Mouse (Mus musculus) heart, embryonic 11.5 days (tissue): ENCODE measurements around the gene Shroom3. TPM values are rescaled to one million over a fixed set of nuclear protein-coding genes. Genes with fewer than 3 reads are reported as not detected.

ENCODE experiments used
- ATAC-seq: fragments of 200-750 bp; cut with Nextera tagmentation; replicated peaks from 2 replicates; pipeline ENCODE4 v1.8.0; 2017; ENCODE audit warnings: moderate library complexity; ENCODE audit not compliant: insufficient number of reproducible peaks, low FRiP score, low TSS enrichment
- H3K27ac ChIP-seq: fragments of 300-500 bp; sonication (generic); 2 replicates; pipeline ENCODE4 v1.5.1; 2014; ENCODE audit warnings: mild to moderate bottlenecking, low read depth, low read length
- H3K27me3 ChIP-seq: fragments of 300-500 bp; sonication (generic); 2 replicates; pipeline ENCODE4 v1.6.1; 2014; ENCODE audit warnings: mild to moderate bottlenecking, low read length, mixed read lengths; ENCODE audit not compliant: control insufficient read depth, insufficient read depth
- H3K36me3 ChIP-seq: fragments of 300-500 bp; sonication (generic); 2 replicates; pipeline ENCODE4 v1.6.1; 2014; ENCODE audit warnings: mild to moderate bottlenecking, low read length, moderate library complexity, mixed read lengths; ENCODE audit not compliant: control insufficient read depth, insufficient read depth
- H3K4me1 ChIP-seq: fragments of 300-500 bp; sonication (generic); 2 replicates; pipeline ENCODE4 v1.6.1; 2014; ENCODE audit warnings: low read length; ENCODE audit not compliant: control insufficient read depth, insufficient read depth
- H3K4me2 ChIP-seq: fragments of 300-500 bp; sonication (generic); 2 replicates; pipeline ENCODE4 v1.6.1; 2014; ENCODE audit warnings: mild to moderate bottlenecking, moderate library complexity
- H3K4me3 ChIP-seq: fragments of 300-500 bp; sonication (generic); 2 replicates; pipeline ENCODE4 v1.5.1; 2014; ENCODE audit warnings: low read depth, low read length
- H3K9ac ChIP-seq: fragments of 300-500 bp; sonication (generic); 2 replicates; pipeline ENCODE4 v1.6.1; 2014; ENCODE audit warnings: mild to moderate bottlenecking, low read depth, low read length, moderate library complexity
- H3K9me3 ChIP-seq: fragments of 300-500 bp; sonication (generic); replicated peaks from 2 replicates; pipeline ENCODE4 v1.6.1; 2016; ENCODE audit warnings: low read length; ENCODE audit not compliant: control insufficient read depth
- WGBS: fragments of 180-500 bp; shearing (Covaris S2); extraction: QIAGEN DNeasy Blood & Tissue Kit; methylation state at CpG from one replicate; pipeline ENCODE4 v1.1.7; 2014; ENCODE audit not compliant: insufficient replicate concordance; 5-methylcytosine and 5-hydroxymethylcytosine counted together
- polyA plus RNA-seq: library from polyadenylated mRNA; unstranded; fragments of >200 nt; fragmentation: Nextera tagmentation; extraction: Ambion mirVana; gene quantifications from 2 replicates; pipeline ENCODE4 v1.2.1, GENCODE M21; 2014

Gene Shroom3
- polyA plus RNA-seq, 1 experiment from 2014 or later: 14.9 TPM

- no peak overlapping the region for H3K9ac ChIP-seq
- H3K27me3 ChIP-seq: no peaks in the 10 kb centered on the region
- H3K4me2 ChIP-seq: no peak overlapping the region
- H3K9me3 ChIP-seq: no peaks in the 10 kb centered on the region
- H3K36me3 ChIP-seq: no peaks in the 10 kb centered on the region
- no peak overlapping the region for H3K27ac ChIP-seq
- WGBS: 78% methylated on average over 22 of the region's 22 CpGs
- H3K4me1 ChIP-seq: no peaks in the 10 kb centered on the region
- no peak overlapping the region for H3K4me3 ChIP-seq
- ATAC-seq: no peak
Measured at GRCm38 (mm10) chr5:92986651-92987610, 303.7 kb downstream of the Shroom3 start.

- H3K9me3 ChIP-seq: no peaks in the 10 kb centered on the region
- no peak for ATAC-seq
- no peaks in the 10 kb centered on the region for H3K4me1 ChIP-seq
- no peaks in the 10 kb centered on the region for H3K36me3 ChIP-seq
- no peak overlapping the region for H3K4me2 ChIP-seq
- 65% methylated on average over 16 of the region's 16 CpGs for WGBS
- no peak overlapping the region for H3K9ac ChIP-seq
- no peaks in the 10 kb centered on the region for H3K27me3 ChIP-seq
- no peak overlapping the region for H3K4me3 ChIP-seq
- H3K27ac ChIP-seq: no peak overlapping the region
Measured at GRCm38 (mm10) chr5:92987891-92988768, 304.9 kb downstream of the Shroom3 start.

- ATAC-seq: no peak
- no peak overlapping the region for H3K4me2 ChIP-seq
- WGBS: 49% methylated on average over 15 of the region's 15 CpGs
Measured at GRCm38 (mm10) chr5:92988769-92989356, 305.6 kb downstream of the Shroom3 start.

GRCm38 (mm10) chr5:92992106-92992505, 308.9 kb downstream of the Shroom3 start:
- Histone ChIP-seq H3K4me3 (no peak overlapping the region), H3K27ac (no peak overlapping the region), H3K27me3 (no peaks in the 10 kb centered on the region), H3K36me3 (no peaks in the 10 kb centered on the region), H3K4me1 (peaks cover 7% of the 10 kb centered on the region; the same call in 1 of the 2 replicates), H3K9ac (no peak overlapping the region), H3K9me3 (no peaks in the 10 kb centered on the region), H3K4me2 (no peak overlapping the region)
- ATAC-seq: no peak
- 75% methylated on average over 3 of the region's 3 CpGs for WGBS

More at GRCm38 (mm10) chr5:92988769-92989356, 305.6 kb downstream of the Shroom3 start:
- no peaks in the 10 kb centered on the region for H3K27me3 ChIP-seq
- H3K36me3 ChIP-seq: no peaks in the 10 kb centered on the region
- H3K4me3 ChIP-seq: no peak overlapping the region
- H3K27ac ChIP-seq: no peak overlapping the region
- H3K4me1 ChIP-seq: no peaks in the 10 kb centered on the region
- no peaks in the 10 kb centered on the region for H3K9me3 ChIP-seq
- H3K9ac ChIP-seq: no peak overlapping the region

GRCm38 (mm10) chr5:92994309-92994708, 311.1 kb downstream of the Shroom3 start:
- no peak overlapping the region for H3K9ac ChIP-seq
- no peaks in the 10 kb centered on the region for H3K9me3 ChIP-seq
- no peak overlapping the region for H3K4me3 ChIP-seq
- no peak overlapping the region for H3K27ac ChIP-seq
- H3K27me3 ChIP-seq: no peaks in the 10 kb centered on the region
- peaks cover 22% of the 10 kb centered on the region for H3K4me1 ChIP-seq
- 66% methylated on average over 6 of the region's 6 CpGs for WGBS
- no peaks in the 10 kb centered on the region for H3K36me3 ChIP-seq
- no peak for ATAC-seq
- no peak overlapping the region for H3K4me2 ChIP-seq

- WGBS: 83% methylated on average over 2 of the region's 2 CpGs
- no peak for ATAC-seq
- no peak overlapping the region for H3K4me2 ChIP-seq
- H3K4me3 ChIP-seq: no peak overlapping the region
- no peaks in the 10 kb centered on the region for H3K36me3 ChIP-seq
- no peak overlapping the region for H3K9ac ChIP-seq
- peaks cover 22% of the 10 kb centered on the region for H3K4me1 ChIP-seq
- no peak overlapping the region for H3K27ac ChIP-seq
- H3K9me3 ChIP-seq: no peaks in the 10 kb centered on the region
- H3K27me3 ChIP-seq: no peaks in the 10 kb centered on the region
Measured at GRCm38 (mm10) chr5:92994861-92995260, 311.6 kb downstream of the Shroom3 start.

GRCm38 (mm10) chr5:92997428-92998120, 314.3 kb downstream of the Shroom3 start:
- ATAC-seq: peak; percentile 79
- 22% methylated on average over 5 of the region's 5 CpGs for WGBS
- Histone ChIP-seq H3K4me2 (peak overlapping the region; percentile 4; the same call in 1 of the 2 replicates), H3K9me3 (no peaks in the 10 kb centered on the region), H3K36me3 (no peaks in the 10 kb centered on the region), H3K27ac (peak overlapping the region; percentile 88), H3K4me1 (peaks cover 32% of the 10 kb centered on the region), H3K27me3 (no peaks in the 10 kb centered on the region), H3K4me3 (no peak overlapping the region), H3K9ac (no peak overlapping the region)
